Mouse (Mus musculus): ENCODE measurements around the gene Tns1.

- no peak for TF ChIP-seq CTCF (IDR thresholded peaks at IDR 0.05; ENCODE audit: control insufficient read depth, insufficient read depth, insufficient read length)
- no peak for TF ChIP-seq MAX (IDR thresholded peaks at IDR 0.05)
- TF ChIP-seq MYOD1 (IDR thresholded peaks at IDR 0.05; ENCODE audit: control insufficient read depth, insufficient read length, low read depth): no peak
- TF ChIP-seq MYOG (IDR thresholded peaks at IDR 0.05; ENCODE audit: control insufficient read depth, extremely low read depth, insufficient read length): no peak
- no peak for TF ChIP-seq USF1 (IDR thresholded peaks at IDR 0.05; ENCODE audit: low read depth)
- TF ChIP-seq CEBPB (IDR thresholded peaks at IDR 0.05; ENCODE audit: low read depth): no peak
Observed at GRCm38 (mm10) chr1:74008498-74008897, 115.8 kb downstream of the Tns1 start.

Data from C2C12 (cell line).